Mouse (Mus musculus): ENCODE measurements around the gene Ms4a4b. TPM values are rescaled to one million over a fixed set of nuclear protein-coding genes. Genes with fewer than 3 reads are reported as not detected.
"Not testable (repeated sequence)": the region's sequence is repeated elsewhere in the genome, so short reads cannot be mapped to it uniquely, and the experiment has no call there.

Gene Ms4a4b
- polyA plus RNA-seq, 1 experiment from 2014 or later = not detected

DNA sequence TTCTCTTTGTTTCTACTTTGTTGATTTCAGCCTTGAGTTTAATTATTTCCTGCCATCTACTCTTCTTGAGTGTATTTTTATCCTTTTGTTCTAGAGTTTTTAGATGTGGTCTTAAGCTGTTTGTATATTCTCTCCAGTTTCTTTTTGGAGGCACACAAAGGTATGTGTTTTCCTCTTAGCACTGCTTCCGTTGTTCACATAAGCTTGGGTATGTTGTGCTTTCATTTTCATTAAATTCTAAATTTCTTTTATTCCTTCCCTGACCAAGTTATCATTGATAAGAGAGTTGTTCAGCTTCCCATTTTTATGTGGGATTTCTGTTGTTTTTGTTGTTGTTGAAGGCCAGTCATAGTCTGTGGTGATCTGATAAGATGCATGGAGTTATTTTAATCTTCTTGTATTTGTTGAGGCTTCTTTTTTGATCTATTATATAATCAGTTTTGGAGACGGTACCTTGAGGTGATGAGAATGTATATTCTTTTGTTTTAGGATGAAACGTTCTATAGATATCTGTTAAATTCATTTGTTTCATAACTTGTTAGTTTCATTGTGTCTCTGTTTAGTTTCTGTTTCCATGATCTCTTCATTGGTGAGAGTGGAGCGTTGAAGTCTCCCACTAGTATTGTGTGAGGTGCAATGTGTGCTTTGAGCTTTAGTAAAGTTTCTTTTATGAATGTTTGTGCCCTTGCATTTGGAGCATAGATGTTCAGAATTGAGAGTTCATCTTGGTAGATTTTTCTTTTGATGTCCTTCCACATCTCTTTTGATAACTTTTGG, 8.1 kb upstream of the Ms4a4b start:
- Histone ChIP-seq H3K27me3 (ENCODE audit: control insufficient read depth, insufficient read depth, low read length) (no peaks in the 10 kb centered on the region), H3K4me1 (replicated peaks; ENCODE audit: control insufficient read depth, insufficient read depth, low read length) (no peaks in the 10 kb centered on the region), H3K9me3 (ENCODE audit: control insufficient read depth, low read length) (no peaks in the 10 kb centered on the region), H3K36me3 (replicated peaks; ENCODE audit: control insufficient read depth, insufficient read depth) (no peaks in the 10 kb centered on the region), H3K4me3 (replicated peaks; ENCODE audit: low read length) (no peak overlapping the region), H3K9ac (no peak overlapping the region), H3K4me2 (replicated peaks) (no peak overlapping the region), H3K27ac (no peak overlapping the region)
- no peak for DNase-seq (ENCODE audit: low spot score)
- WGBS = 89% methylated on average over 4 of the region's 4 CpGs
- no peak for ATAC-seq (ENCODE audit: low FRiP score)

- Histone ChIP-seq H3K27me3 (ENCODE audit: control insufficient read depth, insufficient read depth, low read length) (no peaks in the 10 kb centered on the region), H3K4me1 (replicated peaks; ENCODE audit: control insufficient read depth, insufficient read depth, low read length) (no peaks in the 10 kb centered on the region), H3K9ac (no peak overlapping the region), H3K9me3 (ENCODE audit: control insufficient read depth, low read length) (no peaks in the 10 kb centered on the region), H3K36me3 (replicated peaks; ENCODE audit: control insufficient read depth, insufficient read depth) (no peaks in the 10 kb centered on the region), H3K4me3 (replicated peaks; ENCODE audit: low read length) (no peak overlapping the region), H3K4me2 (replicated peaks) (no peak overlapping the region), H3K27ac (no peak overlapping the region)
- DNase-seq (ENCODE audit: low spot score) (no peak), ATAC-seq (ENCODE audit: low FRiP score) (no peak)
- WGBS = 85% methylated on average over 5 of the region's 5 CpGs
Observed at GRCm38 (mm10) chr19:11443964-11444363, 611 bp downstream of the Ms4a4b start.

DNA sequence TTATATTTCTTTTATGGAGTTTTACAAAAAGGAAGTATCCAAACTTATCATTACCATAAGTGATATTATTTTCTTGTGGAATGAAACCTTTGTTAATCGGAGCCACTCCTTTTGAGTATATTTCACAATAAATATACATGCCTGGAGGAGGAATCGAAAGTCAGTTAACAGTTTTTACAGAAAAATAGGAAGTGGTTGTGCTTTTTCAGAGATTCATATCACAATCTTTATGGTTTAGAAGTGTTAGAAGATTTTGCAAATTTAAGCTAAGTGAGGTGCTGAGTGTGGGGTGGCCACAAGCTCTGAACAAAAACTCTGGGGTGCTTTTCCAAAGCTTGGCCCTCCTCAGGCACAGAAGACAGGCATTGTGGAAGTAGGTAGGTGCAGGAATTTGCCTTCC, 3.9 kb downstream of the Ms4a4b start:
- no peak overlapping the region for H3K4me3 ChIP-seq (replicated peaks; ENCODE audit: low read length)
- no peak overlapping the region for H3K4me2 ChIP-seq (replicated peaks)
- no peak overlapping the region for H3K9ac ChIP-seq
- 91% methylated on average over 2 of the region's 2 CpGs for WGBS
- DNase-seq (ENCODE audit: low spot score) = no peak
- no peaks in the 10 kb centered on the region for H3K4me1 ChIP-seq (replicated peaks; ENCODE audit: control insufficient read depth, insufficient read depth, low read length)
- no peaks in the 10 kb centered on the region for H3K9me3 ChIP-seq (ENCODE audit: control insufficient read depth, low read length)
- no peak overlapping the region for H3K27ac ChIP-seq
- H3K36me3 ChIP-seq (replicated peaks; ENCODE audit: control insufficient read depth, insufficient read depth) = no peaks in the 10 kb centered on the region
- ATAC-seq (ENCODE audit: low FRiP score) = no peak
- H3K27me3 ChIP-seq (ENCODE audit: control insufficient read depth, insufficient read depth, low read length) = no peaks in the 10 kb centered on the region

DNA sequence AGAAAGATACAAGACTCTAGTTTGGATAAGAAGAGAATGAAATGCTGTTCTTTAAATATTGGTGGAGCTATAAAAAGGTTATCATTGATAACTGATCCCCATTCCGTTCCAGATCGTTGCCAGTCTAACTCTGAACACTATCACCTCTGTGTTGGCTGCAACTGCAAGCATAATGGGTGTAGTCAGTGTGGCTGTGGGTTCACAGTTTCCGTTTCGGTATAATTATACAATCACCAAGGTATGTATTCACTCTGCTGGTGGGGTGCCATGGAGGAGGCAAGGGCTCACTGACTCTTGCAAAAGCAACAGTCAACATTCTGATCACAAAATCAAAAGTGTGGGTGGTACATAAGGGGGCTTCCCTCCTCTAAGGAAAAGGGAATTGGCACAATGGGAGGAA, 15.7 kb downstream of the Ms4a4b start:
- H3K9ac ChIP-seq; H3K27ac ChIP-seq; H3K27me3 ChIP-seq (ENCODE audit: control insufficient read depth, insufficient read depth, low read length); H3K4me3 ChIP-seq (replicated peaks; ENCODE audit: low read length); DNase-seq (ENCODE audit: low spot score); H3K9me3 ChIP-seq (ENCODE audit: control insufficient read depth, low read length); H3K36me3 ChIP-seq (replicated peaks; ENCODE audit: control insufficient read depth, insufficient read depth); H3K4me2 ChIP-seq (replicated peaks); ATAC-seq (ENCODE audit: low FRiP score); H3K4me1 ChIP-seq (replicated peaks; ENCODE audit: control insufficient read depth, insufficient read depth, low read length): not testable (repeated sequence)
- WGBS = 85% methylated on average over 2 of the region's 4 CpGs

DNA sequence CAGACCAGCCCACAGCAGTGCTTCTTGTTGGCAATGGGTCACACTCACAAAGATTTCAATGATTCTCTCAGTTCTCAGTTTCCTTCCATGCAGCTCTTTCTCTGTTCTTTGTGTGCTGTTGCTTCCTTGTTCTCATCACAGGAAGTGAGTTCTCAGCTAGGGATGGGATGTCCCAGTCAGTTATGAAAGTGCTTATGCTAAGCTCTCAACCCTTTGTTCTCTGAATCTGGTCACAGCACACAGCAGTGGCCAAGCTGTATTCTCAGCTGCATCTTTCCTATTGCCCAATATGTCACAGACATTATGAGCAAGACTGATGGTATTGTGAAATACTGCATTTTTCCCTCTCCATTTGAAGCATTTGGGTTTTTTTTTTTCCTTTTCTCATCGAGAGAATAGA, 21.4 kb downstream of the Ms4a4b start:
- DNase-seq (ENCODE audit: low spot score); ATAC-seq (ENCODE audit: low FRiP score): not testable (repeated sequence)

DNA sequence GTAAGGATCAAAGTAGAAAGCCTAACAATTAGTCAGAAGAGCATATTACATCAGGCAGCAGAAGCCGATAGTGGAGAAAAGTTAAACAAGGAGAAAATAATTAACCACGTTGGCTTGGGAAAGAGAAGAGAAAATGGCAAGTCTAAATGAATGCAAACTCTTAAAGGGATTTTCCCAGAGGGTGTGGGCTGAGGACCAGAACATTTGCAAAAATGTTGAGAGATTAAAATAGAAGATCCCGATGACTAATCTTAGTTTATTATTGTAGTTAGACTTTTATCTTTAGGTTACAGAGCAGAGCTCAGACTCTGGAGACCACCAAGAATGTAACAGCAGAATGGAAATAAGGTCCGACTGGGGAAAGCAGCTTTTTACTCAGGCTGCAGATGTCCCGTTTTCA, 23.1 kb downstream of the Ms4a4b start:
- H3K9ac ChIP-seq = no peak overlapping the region
- H3K9me3 ChIP-seq (ENCODE audit: control insufficient read depth, low read length) = no peaks in the 10 kb centered on the region
- no peak overlapping the region for H3K4me3 ChIP-seq (replicated peaks; ENCODE audit: low read length)
- ATAC-seq (ENCODE audit: low FRiP score) (no peak), DNase-seq (ENCODE audit: low spot score) (no peak)
- no peak overlapping the region for H3K27ac ChIP-seq
- WGBS = 83% methylated on average over 5 of the region's 5 CpGs
- H3K27me3 ChIP-seq (ENCODE audit: control insufficient read depth, insufficient read depth, low read length) = no peaks in the 10 kb centered on the region
- no peak overlapping the region for H3K4me2 ChIP-seq (replicated peaks)
- no peaks in the 10 kb centered on the region for H3K4me1 ChIP-seq (replicated peaks; ENCODE audit: control insufficient read depth, insufficient read depth, low read length)
- H3K36me3 ChIP-seq (replicated peaks; ENCODE audit: control insufficient read depth, insufficient read depth) = no peaks in the 10 kb centered on the region

More for the DNA sequence above, 21.4 kb downstream of the Ms4a4b start:
- not testable (repeated sequence) for H3K4me2 ChIP-seq (replicated peaks); H3K4me3 ChIP-seq (replicated peaks; ENCODE audit: low read length); H3K27me3 ChIP-seq (ENCODE audit: control insufficient read depth, insufficient read depth, low read length); H3K9ac ChIP-seq; H3K36me3 ChIP-seq (replicated peaks; ENCODE audit: control insufficient read depth, insufficient read depth); H3K27ac ChIP-seq; H3K4me1 ChIP-seq (replicated peaks; ENCODE audit: control insufficient read depth, insufficient read depth, low read length); H3K9me3 ChIP-seq (ENCODE audit: control insufficient read depth, low read length)
- WGBS = 60% methylated on average over 1 of the region's 1 CpGs

DNA sequence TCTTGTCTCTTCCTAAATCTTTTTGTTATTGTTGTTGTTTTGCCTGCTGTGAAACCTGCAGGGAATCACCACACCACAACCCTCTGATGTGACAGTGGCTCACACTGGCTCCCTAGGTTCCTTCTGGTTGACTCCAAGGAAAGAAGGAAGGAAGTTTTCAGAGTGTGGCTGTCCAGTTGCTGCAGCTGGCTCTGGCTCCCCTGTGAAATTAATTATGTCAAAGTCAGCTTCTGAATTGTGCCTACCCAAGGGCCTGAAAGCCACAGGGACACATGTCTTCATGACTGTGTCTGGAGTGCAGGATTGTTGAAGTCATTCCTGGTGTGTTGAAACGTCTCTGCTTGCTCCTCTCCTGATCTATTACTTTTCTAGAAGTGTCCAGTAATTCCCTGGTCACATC, 25.0 kb downstream of the Ms4a4b start:
- 71% methylated on average over 1 of the region's 1 CpGs for WGBS
- H3K4me3 ChIP-seq (replicated peaks; ENCODE audit: low read length); H3K36me3 ChIP-seq (replicated peaks; ENCODE audit: control insufficient read depth, insufficient read depth); DNase-seq (ENCODE audit: low spot score); H3K4me2 ChIP-seq (replicated peaks); H3K4me1 ChIP-seq (replicated peaks; ENCODE audit: control insufficient read depth, insufficient read depth, low read length); ATAC-seq (ENCODE audit: low FRiP score); H3K27ac ChIP-seq; H3K9me3 ChIP-seq (ENCODE audit: control insufficient read depth, low read length); H3K9ac ChIP-seq; H3K27me3 ChIP-seq (ENCODE audit: control insufficient read depth, insufficient read depth, low read length): not testable (repeated sequence)

DNA sequence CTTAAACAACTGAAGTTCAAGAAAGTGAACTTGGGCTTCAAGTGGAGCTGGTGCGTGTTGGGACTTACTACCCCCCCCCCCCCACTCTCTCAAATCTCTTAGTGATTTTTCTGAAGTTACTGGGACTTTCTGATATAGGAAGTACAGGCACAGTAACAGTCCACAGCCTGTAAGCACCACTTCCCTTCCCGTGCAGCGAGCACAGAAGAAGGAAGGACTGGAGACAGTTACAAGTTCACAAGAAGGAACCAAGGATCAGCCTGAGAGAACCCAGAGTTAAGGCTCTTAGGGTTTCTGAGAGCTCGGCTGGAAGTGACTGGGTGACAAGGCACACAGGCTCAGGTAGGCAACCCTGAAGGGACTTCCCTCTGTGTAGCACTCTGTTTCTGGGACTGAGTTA, 25.9 kb downstream of the Ms4a4b start, which contains the start of gene Ms4a6c:
TSS of gene Ms4a6c (plus strand) at position 152 of the 400 bp plus-strand sequence.
- DNase-seq (ENCODE audit: low spot score); H3K9ac ChIP-seq; ATAC-seq (ENCODE audit: low FRiP score); H3K27me3 ChIP-seq (ENCODE audit: control insufficient read depth, insufficient read depth, low read length); H3K4me2 ChIP-seq (replicated peaks); H3K4me1 ChIP-seq (replicated peaks; ENCODE audit: control insufficient read depth, insufficient read depth, low read length); H3K36me3 ChIP-seq (replicated peaks; ENCODE audit: control insufficient read depth, insufficient read depth); H3K4me3 ChIP-seq (replicated peaks; ENCODE audit: low read length); H3K9me3 ChIP-seq (ENCODE audit: control insufficient read depth, low read length); H3K27ac ChIP-seq: not testable (repeated sequence)
- WGBS = 90% methylated on average over 4 of the region's 4 CpGs

GRCm38 (mm10) chr19:11479714-11480113, 36.4 kb downstream of the Ms4a4b start:
- H3K27me3 ChIP-seq (ENCODE audit: control insufficient read depth, insufficient read depth, low read length) = no peaks in the 10 kb centered on the region
- no peaks in the 10 kb centered on the region for H3K9me3 ChIP-seq (ENCODE audit: control insufficient read depth, low read length)
- H3K4me3 ChIP-seq (replicated peaks; ENCODE audit: low read length) = no peak overlapping the region
- WGBS = 100% methylated on average over 2 of the region's 2 CpGs
- ATAC-seq (ENCODE audit: low FRiP score) (no peak), DNase-seq (ENCODE audit: low spot score) (no peak)
- H3K27ac ChIP-seq = no peak overlapping the region
- no peak overlapping the region for H3K4me2 ChIP-seq (replicated peaks)
- no peaks in the 10 kb centered on the region for H3K4me1 ChIP-seq (replicated peaks; ENCODE audit: control insufficient read depth, insufficient read depth, low read length)
- H3K9ac ChIP-seq = no peak overlapping the region
- no peaks in the 10 kb centered on the region for H3K36me3 ChIP-seq (replicated peaks; ENCODE audit: control insufficient read depth, insufficient read depth)

DNA sequence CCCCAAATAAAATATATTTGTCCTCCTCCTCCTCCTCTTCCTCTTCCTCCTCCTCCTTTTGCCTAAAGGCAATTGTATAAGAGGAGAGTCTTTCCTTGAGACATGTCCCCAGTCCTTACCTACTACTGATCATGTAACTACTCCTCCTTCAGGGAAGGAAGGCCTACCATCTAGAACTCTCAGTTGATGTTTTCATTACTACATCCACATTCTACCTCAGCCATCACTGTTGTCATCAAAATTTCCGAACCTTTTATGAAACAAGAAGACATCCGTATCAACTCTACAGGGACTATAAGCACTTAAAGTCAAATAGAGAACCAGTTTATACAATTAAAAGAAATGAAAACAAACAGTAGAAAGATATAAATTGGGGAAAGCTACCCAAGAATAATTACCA, 39.3 kb downstream of the Ms4a4b start:
- no peaks in the 10 kb centered on the region for H3K27me3 ChIP-seq (ENCODE audit: control insufficient read depth, insufficient read depth, low read length)
- H3K27ac ChIP-seq = no peak overlapping the region
- no peaks in the 10 kb centered on the region for H3K36me3 ChIP-seq (replicated peaks; ENCODE audit: control insufficient read depth, insufficient read depth)
- DNase-seq (ENCODE audit: low spot score) (no peak), ATAC-seq (ENCODE audit: low FRiP score) (no peak)
- H3K9ac ChIP-seq = no peak overlapping the region
- H3K4me2 ChIP-seq (replicated peaks) = no peak overlapping the region
- no peak overlapping the region for H3K4me3 ChIP-seq (replicated peaks; ENCODE audit: low read length)
- 92% methylated on average over 2 of the region's 2 CpGs for WGBS
- no peaks in the 10 kb centered on the region for H3K9me3 ChIP-seq (ENCODE audit: control insufficient read depth, low read length)
- no peaks in the 10 kb centered on the region for H3K4me1 ChIP-seq (replicated peaks; ENCODE audit: control insufficient read depth, insufficient read depth, low read length)
